Mouse (Mus musculus): ENCODE measurements around the gene Zdhhc25. TPM values are rescaled to one million over a fixed set of nuclear protein-coding genes. Genes with fewer than 3 reads are reported as not detected.

Gene Zdhhc25
- total RNA-seq, 1 experiment: not detected

- DNase-seq (ENCODE audit: low read depth, low spot score): no peak
- H3K36me3 ChIP-seq (ENCODE audit: control insufficient read depth, insufficient read depth, low read length, poor library complexity, severe bottlenecking): no peaks in the 10 kb centered on the region; the same call in 1 of the 2 replicates
- H3K27ac ChIP-seq (ENCODE audit: insufficient read depth, low read depth, low read length, poor library complexity, severe bottlenecking): no peak overlapping the region
- H3K4me3 ChIP-seq (ENCODE audit: insufficient read depth in 1 of 2, low read depth in 1 of 2, low read length in 2 of 2, poor library complexity in 1 of 2, severe bottlenecking in 1 of 2): no peak overlapping the region
- no peaks in the 10 kb centered on the region; the same call in 1 of the 2 replicates for H3K9me3 ChIP-seq (ENCODE audit: control insufficient read depth, insufficient read depth, low read depth, low read length)
- TF ChIP-seq CHD2 (IDR thresholded peaks at IDR 0.05; ENCODE audit: low read depth, low read length): no peak
- TF ChIP-seq ZNF384 (IDR thresholded peaks at IDR 0.05; ENCODE audit: low read depth, low read length): no peak
- no peak overlapping the region for H3K9ac ChIP-seq (ENCODE audit: insufficient read depth, low read depth, low read length, poor library complexity, severe bottlenecking)
- H3K4me1 ChIP-seq (ENCODE audit: control insufficient read depth in 2 of 2, insufficient read depth in 2 of 2, low read length in 2 of 2, poor library complexity in 1 of 2): no peaks in the 10 kb centered on the region
- in situ Hi-C loops (cut with MboI; ENCODE audit: low sequenced_read_pairs in 2 of 2, unreplicated experiment in 2 of 2): no loop called here
Measured at GRCm38 (mm10) chr15:88579461-88579860, 20.6 kb upstream of the Zdhhc25 start.

GRCm38 (mm10) chr15:88602496-88602895, 2.4 kb downstream of the Zdhhc25 start:
- no peaks in the 10 kb centered on the region for H3K36me3 ChIP-seq (ENCODE audit: control insufficient read depth, insufficient read depth, low read length, poor library complexity, severe bottlenecking)
- H3K4me1 ChIP-seq (ENCODE audit: control insufficient read depth in 2 of 2, insufficient read depth in 2 of 2, low read length in 2 of 2, poor library complexity in 1 of 2): no peaks in the 10 kb centered on the region
- H3K9me3 ChIP-seq (ENCODE audit: control insufficient read depth, insufficient read depth, low read depth, low read length): no peaks in the 10 kb centered on the region
- in situ Hi-C loops (cut with MboI; ENCODE audit: low sequenced_read_pairs in 2 of 2, unreplicated experiment in 2 of 2): no loop called here
- no peak overlapping the region for H3K27ac ChIP-seq (ENCODE audit: insufficient read depth, low read depth, low read length, poor library complexity, severe bottlenecking)
- no peak overlapping the region for H3K9ac ChIP-seq (ENCODE audit: insufficient read depth, low read depth, low read length, poor library complexity, severe bottlenecking)
- no peak for TF ChIP-seq CHD2 (IDR thresholded peaks at IDR 0.05; ENCODE audit: low read depth, low read length)
- no peak for DNase-seq (ENCODE audit: low read depth, low spot score)
- no peak overlapping the region for H3K4me3 ChIP-seq (ENCODE audit: insufficient read depth in 1 of 2, low read depth in 1 of 2, low read length in 2 of 2, poor library complexity in 1 of 2, severe bottlenecking in 1 of 2)

GRCm38 (mm10) chr15:88603091-88603732, 3.1 kb downstream of the Zdhhc25 start:
- H3K9me3 ChIP-seq (ENCODE audit: control insufficient read depth, insufficient read depth, low read depth, low read length): no peaks in the 10 kb centered on the region
- TF ChIP-seq ZNF384 (IDR thresholded peaks at IDR 0.05; ENCODE audit: low read depth, low read length) (no peak), ZC3H11A (IDR thresholded peaks at IDR 0.05; ENCODE audit: borderline replicate concordance, low read depth, low read length) (no peak), CHD2 (IDR thresholded peaks at IDR 0.05; ENCODE audit: low read depth, low read length) (no peak), MAFK (IDR thresholded peaks at IDR 0.05; ENCODE audit: insufficient read depth, low read depth, low read length) (no peak), HCFC1 (IDR thresholded peaks at IDR 0.05; ENCODE audit: borderline replicate concordance, insufficient read depth, low read length) (no peak)
- H3K27ac ChIP-seq (ENCODE audit: insufficient read depth, low read depth, low read length, poor library complexity, severe bottlenecking): no peak overlapping the region
- no peak overlapping the region for H3K9ac ChIP-seq (ENCODE audit: insufficient read depth, low read depth, low read length, poor library complexity, severe bottlenecking)
- no peaks in the 10 kb centered on the region for H3K4me1 ChIP-seq (ENCODE audit: control insufficient read depth in 2 of 2, insufficient read depth in 2 of 2, low read length in 2 of 2, poor library complexity in 1 of 2)
- DNase-seq (ENCODE audit: low read depth, low spot score): no peak
- in situ Hi-C loops (cut with MboI; ENCODE audit: low sequenced_read_pairs in 2 of 2, unreplicated experiment in 2 of 2): no loop called here
- H3K4me3 ChIP-seq (ENCODE audit: insufficient read depth in 1 of 2, low read depth in 1 of 2, low read length in 2 of 2, poor library complexity in 1 of 2, severe bottlenecking in 1 of 2): no peak overlapping the region
- H3K36me3 ChIP-seq (ENCODE audit: control insufficient read depth, insufficient read depth, low read length, poor library complexity, severe bottlenecking): no peaks in the 10 kb centered on the region

- DNase-seq (ENCODE audit: low read depth, low spot score): no peak
- no peak overlapping the region for H3K9ac ChIP-seq (ENCODE audit: insufficient read depth, low read depth, low read length, poor library complexity, severe bottlenecking)
- in situ Hi-C loops (cut with MboI; ENCODE audit: low sequenced_read_pairs in 2 of 2, unreplicated experiment in 2 of 2): no loop called here
- H3K9me3 ChIP-seq (ENCODE audit: control insufficient read depth, insufficient read depth, low read depth, low read length): no peaks in the 10 kb centered on the region
- TF ChIP-seq CHD2 (IDR thresholded peaks at IDR 0.05; ENCODE audit: low read depth, low read length): no peak; the same call in 1 of the 2 replicates
- TF ChIP-seq MAFK (IDR thresholded peaks at IDR 0.05; ENCODE audit: insufficient read depth, low read depth, low read length): no peak
- no peak for TF ChIP-seq ZC3H11A (IDR thresholded peaks at IDR 0.05; ENCODE audit: borderline replicate concordance, low read depth, low read length)
- no peak for TF ChIP-seq ZNF384 (IDR thresholded peaks at IDR 0.05; ENCODE audit: low read depth, low read length)
- TF ChIP-seq HCFC1 (IDR thresholded peaks at IDR 0.05; ENCODE audit: borderline replicate concordance, insufficient read depth, low read length): no peak
- no peak overlapping the region for H3K4me3 ChIP-seq (ENCODE audit: insufficient read depth in 1 of 2, low read depth in 1 of 2, low read length in 2 of 2, poor library complexity in 1 of 2, severe bottlenecking in 1 of 2)
- no peaks in the 10 kb centered on the region for H3K4me1 ChIP-seq (ENCODE audit: control insufficient read depth in 2 of 2, insufficient read depth in 2 of 2, low read length in 2 of 2, poor library complexity in 1 of 2)
- H3K36me3 ChIP-seq (ENCODE audit: control insufficient read depth, insufficient read depth, low read length, poor library complexity, severe bottlenecking): no peaks in the 10 kb centered on the region
- no peak overlapping the region for H3K27ac ChIP-seq (ENCODE audit: insufficient read depth, low read depth, low read length, poor library complexity, severe bottlenecking)
Measured at GRCm38 (mm10) chr15:88603733-88604119, 3.6 kb downstream of the Zdhhc25 start.

GRCm38 (mm10) chr15:88604669-88605414, 4.7 kb downstream of the Zdhhc25 start:
- Histone ChIP-seq H3K36me3 (ENCODE audit: control insufficient read depth, insufficient read depth, low read length, poor library complexity, severe bottlenecking) (no peaks in the 10 kb centered on the region), H3K9me3 (ENCODE audit: control insufficient read depth, insufficient read depth, low read depth, low read length) (no peaks in the 10 kb centered on the region), H3K9ac (ENCODE audit: insufficient read depth, low read depth, low read length, poor library complexity, severe bottlenecking) (no peak overlapping the region), H3K4me3 (ENCODE audit: insufficient read depth in 1 of 2, low read depth in 1 of 2, low read length in 2 of 2, poor library complexity in 1 of 2, severe bottlenecking in 1 of 2) (no peak overlapping the region), H3K27ac (ENCODE audit: insufficient read depth, low read depth, low read length, poor library complexity, severe bottlenecking) (no peak overlapping the region), H3K4me1 (ENCODE audit: control insufficient read depth in 2 of 2, insufficient read depth in 2 of 2, low read length in 2 of 2, poor library complexity in 1 of 2) (no peaks in the 10 kb centered on the region)
- in situ Hi-C loops (cut with MboI; ENCODE audit: low sequenced_read_pairs in 2 of 2, unreplicated experiment in 2 of 2): no loop called here
- no peak for DNase-seq (ENCODE audit: low read depth, low spot score)
- TF ChIP-seq ZC3H11A (IDR thresholded peaks at IDR 0.05; ENCODE audit: borderline replicate concordance, low read depth, low read length): no peak
- no peak for TF ChIP-seq ZNF384 (IDR thresholded peaks at IDR 0.05; ENCODE audit: low read depth, low read length)
- TF ChIP-seq CHD2 (IDR thresholded peaks at IDR 0.05; ENCODE audit: low read depth, low read length): no peak
- TF ChIP-seq HCFC1 (IDR thresholded peaks at IDR 0.05; ENCODE audit: borderline replicate concordance, insufficient read depth, low read length): no peak
- TF ChIP-seq MAFK (IDR thresholded peaks at IDR 0.05; ENCODE audit: insufficient read depth, low read depth, low read length): no peak

Measured in ES-E14 (cell line).